18 mouse cellular contexts compared by ENCODE assay signal in genomic region chr11:75634801-75635200, GRCm38 (mm10). TPM values are rescaled to one million over a fixed set of nuclear protein-coding genes. Genes with fewer than 3 reads are reported as not detected.
DNase-seq lines count a peak whose midpoint lies in the region; ATAC-seq and TF ChIP-seq lines count a peak whose summit lies in the region.
"Had no signal": no experiment of that assay in that cellular context is flagged by ENCODE, and none has a peak within 500 bp of the region (broad histone marks: within the 10 kb centered on the region; RNA-seq: fewer than 3 reads in every experiment).

No protein-coding gene starts in this region.

- 32% methylated on average over 3 of the region's 3 CpGs for WGBS in heart, adult 2 months
- WGBS in kidney, embryonic 14.5 days, result 78% methylated on average over 3 of the region's 3 CpGs
- WGBS in liver, embryonic 12.5 days (ENCODE audit: insufficient replicate concordance), result 69% methylated on average over 3 of the region's 3 CpGs
- whole genome bisulfite sequencing in stomach, postnatal 0 days, result 61% methylated on average over 3 of the region's 3 CpGs

- TF ChIP-seq POLR2A in heart, adult 2 months (IDR thresholded peaks at IDR 0.05; ENCODE audit: insufficient read depth, low read depth, low read length), result no peak

- no peak for TF ChIP-seq CTCF in heart, adult 2 months (IDR thresholded peaks at IDR 0.05)
- no peak for TF ChIP-seq CTCF in stomach, postnatal 0 days (IDR thresholded peaks at IDR 0.05; ENCODE audit: low read depth)

- TF ChIP-seq EP300 in heart, adult 2 months (IDR thresholded peaks at IDR 0.05; ENCODE audit: insufficient read depth, low read depth, low read length), result no peak
- TF ChIP-seq EP300 in stomach, postnatal 0 days (optimal IDR thresholded peaks at IDR 0.05), result no peak

- peak overlapping the region; percentile 74 for H3K27ac ChIP-seq in heart, adult 2 months
- H3K27ac ChIP-seq in kidney, embryonic 14.5 days (ENCODE audit: low read depth, low read length), result no peak overlapping the region
- peak overlapping the region; percentile 11; the same call in 1 of the 2 replicates for H3K27ac ChIP-seq in liver, embryonic 12.5 days
- peak overlapping the region; percentile 37 for H3K27ac ChIP-seq in stomach, postnatal 0 days (replicated peaks)
- H3K27ac ChIP-seq: forebrain, embryonic 13.5 days; hindbrain, embryonic 12.5 days; left cerebral cortex, adult 2 months; lung, embryonic 15.5 days had no signal

- peaks cover 23% of the 10 kb centered on the region for H3K4me1 ChIP-seq in heart, adult 2 months (ENCODE audit: control insufficient read depth, insufficient read depth, low read length)
- H3K4me1 ChIP-seq in kidney, embryonic 14.5 days (ENCODE audit: control insufficient read depth, insufficient read depth, low read length), result peaks cover 5% of the 10 kb centered on the region; the same call in 1 of the 2 replicates
- H3K4me1 ChIP-seq in liver, embryonic 12.5 days, result peaks cover 20% of the 10 kb centered on the region
- 0 out of 2 replicates have a peak, but pooled peaks cover 5% of the 10 kb centered on the region for H3K4me1 ChIP-seq in stomach, postnatal 0 days (replicated peaks; ENCODE audit: control insufficient read depth, insufficient read depth)

- no peak overlapping the region for H3K4me2 ChIP-seq in kidney, embryonic 14.5 days (replicated peaks; ENCODE audit: low read depth, low read length)
- H3K4me2 ChIP-seq in liver, embryonic 12.5 days, result no peak overlapping the region
- H3K4me2 ChIP-seq in stomach, postnatal 0 days (replicated peaks; ENCODE audit: low read depth), result no peak overlapping the region
- H3K4me2 ChIP-seq: forebrain, embryonic 13.5 days; hindbrain, embryonic 12.5 days; lung, embryonic 15.5 days had no signal

- H3K4me3 ChIP-seq in heart, adult 2 months, result peak overlapping the region; percentile 6; the same call in 1 of the 2 replicates
- no peak overlapping the region for H3K4me3 ChIP-seq in kidney, embryonic 14.5 days (ENCODE audit: low read length)
- no peak overlapping the region for H3K4me3 ChIP-seq in liver, embryonic 12.5 days
- H3K4me3 ChIP-seq in stomach, postnatal 0 days (ENCODE audit: low read depth, low read length), result no peak overlapping the region
- H3K4me3 ChIP-seq: forebrain, embryonic 13.5 days; hindbrain, embryonic 12.5 days; left cerebral cortex, adult 2 months; lung, embryonic 15.5 days had no signal

- no peaks in the 10 kb centered on the region; the same call in 1 of the 2 replicates for H3K79me2 ChIP-seq in heart, adult 2 months (replicated peaks; ENCODE audit: control insufficient read depth, insufficient read depth, low read length)

- peak in 1 of 2 experiments; percentile 37 for DNase-seq in heart, adult 2 months
- no peak for DNase-seq in heart, postnatal 4 days
- peak; percentile 33 for DNase-seq in kidney, adult 9 months
- DNase-seq in liver, result no peak
- DNase-seq in stomach, postnatal 0 days (ENCODE audit: low spot score), result no peak
- no peak for DNase-seq in adrenal gland, adult 8-10 months
- DNase-seq: cerebellum, adult 11-12 months; cerebellum, postnatal 25 days; thymus, postnatal 4 days had no signal

- H3K9ac ChIP-seq in heart, adult 2 months (ENCODE audit: low read depth, low read length), result no peak overlapping the region
- H3K9ac ChIP-seq in kidney, embryonic 14.5 days (ENCODE audit: low read depth, low read length), result no peak overlapping the region
- no peak overlapping the region for H3K9ac ChIP-seq in liver, embryonic 12.5 days
- no peak overlapping the region for H3K9ac ChIP-seq in stomach, postnatal 0 days (ENCODE audit: low read length)
- H3K9ac ChIP-seq: forebrain, embryonic 13.5 days; hindbrain, embryonic 12.5 days; lung, embryonic 15.5 days had no signal

- intact Hi-C loops in heart, adult 2 months (cut with DNase I), result loop anchor here (1.0 to 2.0 kb wide), 2 partner anchors 12 to 44 kb away; partner anchors contain the start of gene Crk

- no peaks in the 10 kb centered on the region for H3K9me3 ChIP-seq in kidney, embryonic 14.5 days (ENCODE audit: control insufficient read depth, low read length)
- no peaks in the 10 kb centered on the region for H3K9me3 ChIP-seq in liver, embryonic 12.5 days (replicated peaks)
- no peaks in the 10 kb centered on the region for H3K9me3 ChIP-seq in stomach, postnatal 0 days (ENCODE audit: control insufficient read depth, low read length)
- H3K9me3 ChIP-seq: forebrain, embryonic 13.5 days; hindbrain, embryonic 12.5 days; lung, embryonic 15.5 days had no signal

- ATAC-seq in kidney, embryonic 14.5 days (ENCODE audit: low FRiP score, low TSS enrichment), result no peak
- no peak for ATAC-seq in liver, embryonic 12.5 days
- ATAC-seq in stomach, postnatal 0 days (ENCODE audit: low FRiP score, low TSS enrichment), result no peak
- ATAC-seq: forebrain, embryonic 13.5 days; inflammation-experienced regulatory T-cells, adult 6 months; midbrain, embryonic 16.5 days had no signal

- peaks cover 15% of the 10 kb centered on the region for H3K36me3 ChIP-seq in heart, adult 2 months (ENCODE audit: control insufficient read depth, insufficient read depth, low read length)
- H3K36me3 ChIP-seq in kidney, embryonic 14.5 days (ENCODE audit: control insufficient read depth, insufficient read depth, low read length), result peaks cover 9% of the 10 kb centered on the region; the same call in 1 of the 2 replicates
- H3K36me3 ChIP-seq in liver, embryonic 12.5 days, result peaks cover 39% of the 10 kb centered on the region
- H3K36me3 ChIP-seq in stomach, postnatal 0 days (ENCODE audit: control insufficient read depth, insufficient read depth, low read length), result 0 out of 2 replicates have a peak, but pooled peaks cover 11% of the 10 kb centered on the region

- H3K27me3 ChIP-seq in heart, adult 2 months (ENCODE audit: control insufficient read depth, insufficient read depth, low read length), result no peaks in the 10 kb centered on the region
- no peaks in the 10 kb centered on the region for H3K27me3 ChIP-seq in kidney, embryonic 14.5 days (ENCODE audit: control insufficient read depth, insufficient read depth, low read length)
- no peaks in the 10 kb centered on the region for H3K27me3 ChIP-seq in liver, embryonic 12.5 days (replicated peaks)
- no peaks in the 10 kb centered on the region for H3K27me3 ChIP-seq in stomach, postnatal 0 days (ENCODE audit: control insufficient read depth, insufficient read depth, low read length)
- H3K27me3 ChIP-seq: CH12.LX; forebrain, embryonic 13.5 days; hindbrain, embryonic 12.5 days; lung, embryonic 15.5 days had no signal

RNA-seq across cellular contexts. Expression of gene Inpp5k, which starts 4.0 kb away (rescaled TPM):
- total RNA-seq in heart, adult 2 months (2021), result 10 to 100 TPM; 24.5 to 30.2 TPM
- polyA plus RNA-seq in heart, adult 2 months (2012; rRNA removed), result 42.8 and 59.8 TPM in 2 replicates
- 10 to 100 TPM; 23.4 to 26.9 TPM for total RNA-seq in heart, postnatal 4 days (2021)
- 24.9 and 30.1 TPM in 2 replicates for polyA plus RNA-seq in kidney, embryonic 14.5 days (2014; fragmentation: Nextera tagmentation; extraction: Ambion mirVana)
- 15.0 and 15.8 TPM in 2 replicates for polyA plus RNA-seq in liver, embryonic 12.5 days (2016; fragmentation: Nextera tagmentation; extraction: Ambion mirVana)
- 19.0 and 22.4 TPM in 2 replicates for polyA plus RNA-seq in stomach, postnatal 0 days (2015; fragmentation: Nextera tagmentation; extraction: Ambion mirVana)
- total RNA-seq in adrenal gland, adult 8-10 months (2022), result 10 to 100 TPM; 46.2 to 62.5 (median 53.6) TPM

RNA-seq across cellular contexts. Expression of gene Myo1c, which starts 15.5 kb away (rescaled TPM):
- 100 to 1,000 TPM in 1 of 2 experiments, 10 to 100 TPM in 1; 96.9 to 105 TPM for total RNA-seq in heart, adult 2 months (2021)
- polyA plus RNA-seq in heart, adult 2 months (2012; rRNA removed), result 68.7 and 94.7 TPM in 2 replicates
- total RNA-seq in heart, postnatal 4 days (2021), result 100 to 1,000 TPM; 158 to 160 TPM
- polyA plus RNA-seq in kidney, embryonic 14.5 days (2014; fragmentation: Nextera tagmentation; extraction: Ambion mirVana), result 21.5 and 32.0 TPM in 2 replicates
- 34.6 and 35.5 TPM in 2 replicates for polyA plus RNA-seq in liver, embryonic 12.5 days (2016; fragmentation: Nextera tagmentation; extraction: Ambion mirVana)
- 41.8 and 41.9 TPM in 2 replicates for polyA plus RNA-seq in stomach, postnatal 0 days (2015; fragmentation: Nextera tagmentation; extraction: Ambion mirVana)
- 100 to 1,000 TPM; 151 to 208 (median 180) TPM for total RNA-seq in adrenal gland, adult 8-10 months (2022)

RNA-seq across cellular contexts. Expression of gene Crk, which starts 44.3 kb away (rescaled TPM):
- total RNA-seq in heart, adult 2 months (2021), result 10 to 100 TPM; 82.9 to 90.3 TPM
- 27.6 and 64.4 TPM in 2 replicates for polyA plus RNA-seq in heart, adult 2 months (2012; rRNA removed)
- 100 to 1,000 TPM; 117 to 123 TPM for total RNA-seq in heart, postnatal 4 days (2021)
- polyA plus RNA-seq in kidney, embryonic 14.5 days (2014; fragmentation: Nextera tagmentation; extraction: Ambion mirVana), result 66.1 and 119 TPM in 2 replicates
- 50.2 and 53.6 TPM in 2 replicates for polyA plus RNA-seq in liver, embryonic 12.5 days (2016; fragmentation: Nextera tagmentation; extraction: Ambion mirVana)
- polyA plus RNA-seq in stomach, postnatal 0 days (2015; fragmentation: Nextera tagmentation; extraction: Ambion mirVana), result 63.5 and 68.8 TPM in 2 replicates
- total RNA-seq in adrenal gland, adult 8-10 months (2022), result 100 to 1,000 TPM; 115 to 125 (median 117) TPM

RNA-seq across cellular contexts. Expression of gene Pitpna, which starts 46.9 kb away (rescaled TPM):
- total RNA-seq in heart, adult 2 months (2021), result 10 to 100 TPM; 96.6 to 99.1 TPM
- polyA plus RNA-seq in heart, adult 2 months (2012; rRNA removed), result 57.2 and 95.9 TPM in 2 replicates
- total RNA-seq in heart, postnatal 4 days (2021), result 100 to 1,000 TPM; 150 to 155 TPM
- 78.2 and 99.5 TPM in 2 replicates for polyA plus RNA-seq in kidney, embryonic 14.5 days (2014; fragmentation: Nextera tagmentation; extraction: Ambion mirVana)
- polyA plus RNA-seq in liver, embryonic 12.5 days (2016; fragmentation: Nextera tagmentation; extraction: Ambion mirVana), result 65.7 and 69.3 TPM in 2 replicates
- 79.3 and 84.3 TPM in 2 replicates for polyA plus RNA-seq in stomach, postnatal 0 days (2015; fragmentation: Nextera tagmentation; extraction: Ambion mirVana)
- 100 to 1,000 TPM; 172 to 186 (median 176) TPM for total RNA-seq in adrenal gland, adult 8-10 months (2022)
